Mouse (Mus musculus) liver, adult 2 months (tissue): ENCODE measurements around the gene Pde4d.

Experiments
- CTCF ChIP-seq: fragments of 200-500 bp; IDR thresholded peaks from 2 replicates; pipeline ENCODE4 v1.5.1; 2011; ENCODE audit warnings: low read depth, low read length, control low read depth
- POLR2A ChIP-seq: fragments of 200-500 bp; IDR thresholded peaks from 2 replicates; pipeline ENCODE4 v1.6.1; 2011; ENCODE audit warnings: low read length, control low read depth; ENCODE audit not compliant: insufficient read depth; ENCODE audit errors: extremely low read depth

DNA sequence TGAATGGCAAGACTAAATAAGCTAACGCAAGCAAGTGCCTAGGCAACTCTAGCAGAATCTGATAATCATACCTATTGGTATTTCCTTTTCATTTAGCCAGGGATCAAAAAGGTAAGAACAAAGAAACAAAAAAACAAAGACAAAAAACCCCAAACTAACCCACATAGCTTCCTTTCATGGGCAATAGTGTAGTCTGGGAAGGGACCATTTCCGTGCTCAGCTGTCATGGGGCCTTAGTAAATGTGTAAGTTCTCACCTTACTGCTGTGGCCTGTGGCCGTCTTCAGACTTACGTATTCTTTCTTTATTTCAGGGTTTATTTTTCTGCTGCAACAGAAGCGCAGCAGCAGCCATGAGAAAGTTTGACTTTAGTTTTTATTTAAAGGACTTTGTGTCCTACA lies 23.4 kb upstream of the Pde4d start:
- TF ChIP-seq POLR2A = no peak
- TF ChIP-seq CTCF = no peak
